Mouse (Mus musculus) ES-Bruce4 (cell line): ENCODE measurements around the gene Tmc7. TPM values are rescaled to one million over a fixed set of nuclear protein-coding genes. Genes with fewer than 3 reads are reported as not detected.

Source experiments
- H3K27ac ChIP-seq: 2 replicates; pipeline ENCODE4 v1.5.1; 2012; ENCODE audit warnings: low read length, inconsistent platforms; ENCODE audit not compliant: insufficient read depth
- H3K27me3 ChIP-seq: 2 replicates; pipeline ENCODE4 v1.6.1; 2012; ENCODE audit warnings: mild to moderate bottlenecking, low read length, inconsistent platforms; ENCODE audit not compliant: control insufficient read depth, poor library complexity, insufficient read depth, severe bottlenecking
- H3K36me3 ChIP-seq: 2 replicates; pipeline ENCODE4 v1.6.1; 2012; ENCODE audit warnings: inconsistent platforms, mild to moderate bottlenecking, low read length, moderate library complexity; ENCODE audit not compliant: control insufficient read depth, poor library complexity, insufficient read depth, severe bottlenecking
- H3K4me1 ChIP-seq: one replicate; pipeline ENCODE4 v1.8.1; 2011; ENCODE audit warnings: low read length; ENCODE audit not compliant: control insufficient read depth, insufficient read depth
- H3K4me3 ChIP-seq: 2 replicates; pipeline ENCODE4 v1.5.1; 2011; ENCODE audit warnings: low read depth, mild to moderate bottlenecking, low read length
- H3K9ac ChIP-seq: 2 replicates; pipeline ENCODE4 v1.6.1; 2012; ENCODE audit warnings: low read depth, mild to moderate bottlenecking, inconsistent platforms; ENCODE audit not compliant: poor library complexity, severe bottlenecking
- H3K9me3 ChIP-seq: replicated peaks from 2 replicates; pipeline ENCODE4 v1.6.1; 2012; ENCODE audit warnings: mild to moderate bottlenecking, low read length, inconsistent platforms; ENCODE audit not compliant: control insufficient read depth, poor library complexity, insufficient read depth, severe bottlenecking
- CTCF ChIP-seq: IDR thresholded peaks from one replicate; pipeline ENCODE4 v1.8.1; 2011; ENCODE audit warnings: low read depth, low read length
- EP300 ChIP-seq: IDR thresholded peaks from 2 replicates; pipeline ENCODE4 v1.6.1; 2011; ENCODE audit warnings: low read depth, low read length; ENCODE audit not compliant: insufficient read depth
- POLR2A ChIP-seq: IDR thresholded peaks from one replicate; pipeline ENCODE4 v1.8.1; 2011; ENCODE audit warnings: low read length; ENCODE audit not compliant: insufficient read depth
- polyA plus RNA-seq: library from polyadenylated mRNA; stranded (reverse); fragments of >200 nt; gene quantifications from 2 replicates; pipeline ENCODE4 v1.2.4, GENCODE M21; 2011; ENCODE audit warnings: low read depth; ENCODE audit not compliant: missing spikeins, insufficient read depth, insufficient read length

The Tmc7 gene
- polyA plus RNA-seq: 7.7 TPM in 2 replicates

GRCm38 (mm10) chr7:118584257-118584907, at the start of gene Tmc7:
Gene Tmc7, minus strand, starts transcription at chr7:118584736.
- H3K9ac ChIP-seq: peak within 1 kb of the TSS; percentile 82
- H3K27me3 ChIP-seq: peaks cover 7% of the 10 kb centered on the region; the same call in 1 of the 2 replicates
- H3K4me1 ChIP-seq: no peaks in the 10 kb centered on the region
- H3K27ac ChIP-seq: no peak within 1 kb of the TSS
- H3K36me3 ChIP-seq: no peaks in the 10 kb centered on the region
- TF ChIP-seq CTCF (no peak), EP300 (0 out of 2 replicates have a peak, but pooled peaks have one; percentile 16)
- peak within 1 kb of the TSS; percentile 74 for H3K4me3 ChIP-seq
- H3K9me3 ChIP-seq: no peaks in the 10 kb centered on the region

GRCm38 (mm10) chr7:118633951-118634350, 49.4 kb upstream of the Tmc7 start:
- TF ChIP-seq POLR2A (no peak), EP300 (no peak), CTCF (no peak)
- Histone ChIP-seq H3K4me3 (no peak overlapping the region), H3K27ac (no peak overlapping the region), H3K9me3 (no peaks in the 10 kb centered on the region), H3K27me3 (no peaks in the 10 kb centered on the region), H3K4me1 (no peaks in the 10 kb centered on the region), H3K9ac (no peak overlapping the region), H3K36me3 (no peaks in the 10 kb centered on the region)

GRCm38 (mm10) chr7:118633094-118633493, 48.6 kb upstream of the Tmc7 start:
- Histone ChIP-seq H3K9ac (no peak overlapping the region), H3K27me3 (no peaks in the 10 kb centered on the region), H3K27ac (no peak overlapping the region), H3K4me1 (no peaks in the 10 kb centered on the region), H3K36me3 (no peaks in the 10 kb centered on the region), H3K4me3 (no peak overlapping the region), H3K9me3 (no peaks in the 10 kb centered on the region)
- TF ChIP-seq CTCF (no peak), EP300 (no peak), POLR2A (no peak)

- Histone ChIP-seq H3K27me3 (no peaks in the 10 kb centered on the region), H3K9ac (no peak overlapping the region), H3K4me1 (peaks cover 1% of the 10 kb centered on the region), H3K27ac (no peak overlapping the region), H3K4me3 (no peak overlapping the region), H3K36me3 (no peaks in the 10 kb centered on the region), H3K9me3 (no peaks in the 10 kb centered on the region)
- TF ChIP-seq CTCF (no peak), POLR2A (no peak), EP300 (no peak)
Observed at GRCm38 (mm10) chr7:118627550-118628298, 43.2 kb upstream of the Tmc7 start.

- no peak overlapping the region for H3K27ac ChIP-seq
- TF ChIP-seq POLR2A (no peak), EP300 (no peak), CTCF (no peak)
- no peak overlapping the region for H3K9ac ChIP-seq
- no peaks in the 10 kb centered on the region for H3K4me1 ChIP-seq
- no peak overlapping the region for H3K4me3 ChIP-seq
- H3K9me3 ChIP-seq: no peaks in the 10 kb centered on the region
- no peaks in the 10 kb centered on the region for H3K36me3 ChIP-seq
- no peaks in the 10 kb centered on the region for H3K27me3 ChIP-seq
Observed at GRCm38 (mm10) chr7:118621094-118621493, 36.6 kb upstream of the Tmc7 start.

GRCm38 (mm10) chr7:118620243-118620906, 35.8 kb upstream of the Tmc7 start:
- Histone ChIP-seq H3K4me3 (no peak overlapping the region), H3K27me3 (no peaks in the 10 kb centered on the region), H3K9ac (no peak overlapping the region), H3K4me1 (no peaks in the 10 kb centered on the region), H3K9me3 (no peaks in the 10 kb centered on the region), H3K27ac (no peak overlapping the region), H3K36me3 (no peaks in the 10 kb centered on the region)
- no peak for TF ChIP-seq POLR2A
- TF ChIP-seq EP300: no peak
- TF ChIP-seq CTCF: no peak
